Mouse (Mus musculus): ENCODE results near the gene Tmem123. TPM values are rescaled to one million over a fixed set of nuclear protein-coding genes. Genes with fewer than 3 reads are reported as not detected.

The Tmem123 gene
- polyA plus RNA-seq, 1 experiment: 25.1 TPM

DNA sequence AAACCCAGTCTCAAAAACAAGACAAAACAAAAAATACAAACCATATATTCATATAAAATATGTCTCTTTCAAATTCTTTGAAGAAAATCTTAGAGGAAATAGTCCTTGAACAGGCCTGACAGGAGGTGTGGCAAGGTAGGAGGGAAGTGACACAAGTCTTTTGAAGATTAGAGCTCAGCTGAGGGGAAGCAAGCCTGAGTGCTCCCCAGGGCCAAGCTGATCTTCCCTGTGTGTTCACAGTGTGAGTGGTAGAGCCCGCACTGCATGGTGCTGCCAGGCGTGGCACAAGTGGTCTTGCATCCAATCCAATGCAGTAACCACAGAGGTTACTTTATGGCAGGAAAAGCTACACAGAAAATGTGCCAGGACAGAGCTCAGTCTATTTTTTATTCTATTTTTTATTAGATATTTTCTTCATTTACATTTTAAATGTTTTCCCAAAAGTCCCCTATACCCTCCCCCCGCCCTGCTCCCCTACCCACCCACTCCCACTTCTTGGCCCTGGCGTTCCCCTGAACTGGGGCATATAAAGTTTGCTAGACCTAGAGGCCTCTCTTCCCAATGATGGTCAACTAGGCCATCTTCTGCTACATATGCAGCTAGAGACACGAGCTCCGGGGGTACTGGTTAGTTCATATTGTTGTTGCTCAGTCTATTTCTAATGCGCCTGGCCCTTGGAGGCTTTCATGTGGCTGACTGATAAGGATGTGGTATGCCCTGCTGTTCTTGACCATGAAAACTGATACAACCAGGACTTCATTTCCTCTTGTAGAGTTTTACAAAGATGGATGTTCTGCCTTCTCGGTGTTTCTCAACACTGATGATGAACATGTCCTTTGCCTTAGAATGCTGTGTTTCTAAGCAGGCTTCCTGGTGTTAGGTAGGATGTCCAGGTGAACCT, 16.7 kb downstream of the Tmem123 start:
- no peaks in the 10 kb centered on the region for H3K27me3 ChIP-seq (ENCODE audit: control insufficient read depth, insufficient read depth, low read length)
- WGBS: 88% methylated on average over 8 of the region's 8 CpGs
- H3K27ac ChIP-seq (ENCODE audit: insufficient read depth, low read depth, low read length): no peak overlapping the region
- TF ChIP-seq POLR2A (IDR thresholded peaks at IDR 0.05; ENCODE audit: low read depth, low read length) (no peak), CTCF (IDR thresholded peaks at IDR 0.05; ENCODE audit: extremely low read depth, insufficient read length, insufficient replicate concordance, low read depth, low read length) (no peak)
- H3K4me3 ChIP-seq (ENCODE audit: low read depth, low read length): no peak overlapping the region
- peaks cover 5% of the 10 kb centered on the region for H3K36me3 ChIP-seq (ENCODE audit: control insufficient read depth, insufficient read depth, low read length)
- peaks cover 12% of the 10 kb centered on the region for H3K4me1 ChIP-seq (ENCODE audit: control insufficient read depth, insufficient read depth, insufficient read length, low read length)

DNA sequence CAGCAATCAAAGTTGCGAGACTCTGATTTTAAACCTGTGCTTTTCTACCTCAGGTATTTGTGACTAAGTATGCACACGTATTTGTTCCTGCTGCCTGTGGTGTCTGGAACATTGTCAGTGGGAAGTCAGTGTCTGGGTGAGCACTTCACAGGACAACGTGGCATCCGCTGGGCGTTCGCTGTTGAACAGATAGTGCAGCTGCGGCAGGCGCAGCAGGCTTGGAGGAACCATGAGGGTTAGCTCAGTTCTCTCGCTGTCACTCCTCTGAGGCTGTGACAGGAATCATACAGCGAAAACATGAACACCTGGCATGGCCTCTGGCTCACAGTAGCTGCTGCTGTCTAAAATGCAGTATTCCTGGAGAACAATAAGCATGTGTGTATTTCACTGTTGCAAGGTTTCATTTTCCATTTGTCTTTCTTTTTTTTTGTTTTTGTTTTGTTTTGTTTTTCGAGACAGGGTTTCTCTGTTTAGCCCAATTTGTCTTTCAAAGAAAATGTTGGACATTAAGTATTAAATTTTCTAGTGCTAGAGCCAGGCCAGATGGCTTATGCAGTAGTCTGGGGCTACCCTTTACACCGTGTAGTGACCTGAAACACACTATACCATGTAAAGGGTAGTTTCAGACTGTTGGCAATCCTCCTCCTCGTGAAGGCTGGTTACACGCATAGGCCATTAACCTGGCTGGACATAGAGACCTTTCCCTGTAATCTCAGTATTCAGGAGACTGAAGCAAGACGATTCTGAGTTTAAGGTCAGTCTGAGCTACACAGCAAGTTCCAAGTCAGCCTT, 20.2 kb downstream of the Tmem123 start:
- Histone ChIP-seq H3K36me3 (ENCODE audit: control insufficient read depth, insufficient read depth, low read length) (peaks cover 8% of the 10 kb centered on the region), H3K27ac (ENCODE audit: insufficient read depth, low read depth, low read length) (peak overlapping the region; percentile 53), H3K4me3 (ENCODE audit: low read depth, low read length) (no peak overlapping the region), H3K4me1 (ENCODE audit: control insufficient read depth, insufficient read depth, insufficient read length, low read length) (peaks cover 5% of the 10 kb centered on the region), H3K27me3 (ENCODE audit: control insufficient read depth, insufficient read depth, low read length) (no peaks in the 10 kb centered on the region)
- no peak for TF ChIP-seq CTCF (IDR thresholded peaks at IDR 0.05; ENCODE audit: extremely low read depth, insufficient read length, insufficient replicate concordance, low read depth, low read length)
- no peak for TF ChIP-seq POLR2A (IDR thresholded peaks at IDR 0.05; ENCODE audit: low read depth, low read length)
- 78% methylated on average over 15 of the region's 15 CpGs for WGBS

DNA sequence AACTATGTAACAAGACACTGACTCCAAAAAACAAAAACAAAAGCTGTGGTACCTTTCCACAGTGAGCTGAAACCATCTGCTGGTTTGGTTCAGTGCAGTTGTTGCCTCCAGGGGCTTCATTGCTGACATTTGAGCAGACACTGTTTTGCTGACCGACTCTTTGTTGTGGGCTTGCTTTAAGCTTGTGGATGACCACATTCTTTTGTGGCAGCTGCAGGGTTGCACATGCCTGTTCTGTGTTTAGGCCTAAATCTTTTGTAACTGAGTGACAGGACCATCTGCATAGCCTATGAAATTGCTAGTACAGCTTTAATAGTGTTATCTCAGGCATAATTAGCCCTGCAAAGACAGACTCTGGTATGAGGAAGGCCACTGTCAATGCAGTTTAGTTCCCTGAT, 20.8 kb downstream of the Tmem123 start:
- Histone ChIP-seq H3K27ac (ENCODE audit: insufficient read depth, low read depth, low read length) (peak overlapping the region; percentile 53), H3K27me3 (ENCODE audit: control insufficient read depth, insufficient read depth, low read length) (no peaks in the 10 kb centered on the region), H3K4me3 (ENCODE audit: low read depth, low read length) (no peak overlapping the region), H3K36me3 (ENCODE audit: control insufficient read depth, insufficient read depth, low read length) (peaks cover 6% of the 10 kb centered on the region), H3K4me1 (ENCODE audit: control insufficient read depth, insufficient read depth, insufficient read length, low read length) (peaks cover 5% of the 10 kb centered on the region)
- TF ChIP-seq CTCF (IDR thresholded peaks at IDR 0.05; ENCODE audit: extremely low read depth, insufficient read length, insufficient replicate concordance, low read depth, low read length): no peak
- no peak for TF ChIP-seq POLR2A (IDR thresholded peaks at IDR 0.05; ENCODE audit: low read depth, low read length)
- WGBS: 71% methylated on average over 1 of the region's 1 CpGs

GRCm38 (mm10) chr9:7785396-7785795, 21.6 kb downstream of the Tmem123 start:
- no peak for TF ChIP-seq POLR2A (IDR thresholded peaks at IDR 0.05; ENCODE audit: low read depth, low read length)
- no peak for TF ChIP-seq CTCF (IDR thresholded peaks at IDR 0.05; ENCODE audit: extremely low read depth, insufficient read length, insufficient replicate concordance, low read depth, low read length)
- H3K36me3 ChIP-seq (ENCODE audit: control insufficient read depth, insufficient read depth, low read length): peaks cover 5% of the 10 kb centered on the region
- H3K4me1 ChIP-seq (ENCODE audit: control insufficient read depth, insufficient read depth, insufficient read length, low read length): peaks cover 3% of the 10 kb centered on the region; the same call in 1 of the 2 replicates
- H3K27me3 ChIP-seq (ENCODE audit: control insufficient read depth, insufficient read depth, low read length): no peaks in the 10 kb centered on the region
- peak overlapping the region; percentile 12; the same call in 1 of the 2 replicates for H3K27ac ChIP-seq (ENCODE audit: insufficient read depth, low read depth, low read length)
- H3K4me3 ChIP-seq (ENCODE audit: low read depth, low read length): no peak overlapping the region
- 91% methylated on average over 3 of the region's 3 CpGs for WGBS

GRCm38 (mm10) chr9:7786086-7786485, 22.2 kb downstream of the Tmem123 start:
- Histone ChIP-seq H3K27ac (ENCODE audit: insufficient read depth, low read depth, low read length) (no peak overlapping the region), H3K4me1 (ENCODE audit: control insufficient read depth, insufficient read depth, insufficient read length, low read length) (peaks cover 3% of the 10 kb centered on the region; the same call in 1 of the 2 replicates), H3K27me3 (ENCODE audit: control insufficient read depth, insufficient read depth, low read length) (no peaks in the 10 kb centered on the region), H3K4me3 (ENCODE audit: low read depth, low read length) (no peak overlapping the region), H3K36me3 (ENCODE audit: control insufficient read depth, insufficient read depth, low read length) (peaks cover 8% of the 10 kb centered on the region)
- 91% methylated on average over 7 of the region's 7 CpGs for WGBS
- no peak for TF ChIP-seq CTCF (IDR thresholded peaks at IDR 0.05; ENCODE audit: extremely low read depth, insufficient read length, insufficient replicate concordance, low read depth, low read length)

DNA sequence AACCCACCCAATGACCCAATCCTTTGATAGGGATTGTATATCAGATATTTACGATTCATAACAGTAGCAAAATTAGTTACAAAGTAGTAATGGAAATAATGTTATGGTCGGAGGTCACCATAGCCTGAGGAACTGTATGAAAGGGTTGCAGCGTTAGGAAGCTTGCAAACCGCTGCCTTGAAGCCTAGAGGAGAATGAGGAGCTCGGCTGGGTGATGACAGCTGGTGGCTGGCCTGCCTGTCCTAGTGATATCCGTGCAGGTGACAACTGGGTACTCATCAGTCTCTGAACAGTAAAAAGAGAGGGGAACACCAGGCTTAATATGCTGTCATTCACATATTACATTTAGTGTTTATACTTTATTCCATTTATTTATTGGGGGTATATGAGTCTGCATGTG, 24.6 kb downstream of the Tmem123 start:
- Histone ChIP-seq H3K4me3 (ENCODE audit: low read depth, low read length) (no peak overlapping the region), H3K36me3 (ENCODE audit: control insufficient read depth, insufficient read depth, low read length) (peaks cover 25% of the 10 kb centered on the region), H3K4me1 (ENCODE audit: control insufficient read depth, insufficient read depth, insufficient read length, low read length) (peaks cover 3% of the 10 kb centered on the region; the same call in 1 of the 2 replicates), H3K27ac (ENCODE audit: insufficient read depth, low read depth, low read length) (no peak overlapping the region), H3K27me3 (ENCODE audit: control insufficient read depth, insufficient read depth, low read length) (no peaks in the 10 kb centered on the region)
- TF ChIP-seq POLR2A (IDR thresholded peaks at IDR 0.05; ENCODE audit: low read depth, low read length) (no peak), CTCF (IDR thresholded peaks at IDR 0.05; ENCODE audit: extremely low read depth, insufficient read length, insufficient replicate concordance, low read depth, low read length) (no peak)
- 90% methylated on average over 6 of the region's 6 CpGs for WGBS

All from small intestine, adult 2 months (tissue).